Mouse (Mus musculus) right cerebral cortex, postnatal 14 days (tissue): ENCODE results near the gene Tox2.

Source experiments
- DNase-seq: peaks from one replicate; pipeline ENCODE4 v3.0.0; 2022

The Tox2 gene

DNA sequence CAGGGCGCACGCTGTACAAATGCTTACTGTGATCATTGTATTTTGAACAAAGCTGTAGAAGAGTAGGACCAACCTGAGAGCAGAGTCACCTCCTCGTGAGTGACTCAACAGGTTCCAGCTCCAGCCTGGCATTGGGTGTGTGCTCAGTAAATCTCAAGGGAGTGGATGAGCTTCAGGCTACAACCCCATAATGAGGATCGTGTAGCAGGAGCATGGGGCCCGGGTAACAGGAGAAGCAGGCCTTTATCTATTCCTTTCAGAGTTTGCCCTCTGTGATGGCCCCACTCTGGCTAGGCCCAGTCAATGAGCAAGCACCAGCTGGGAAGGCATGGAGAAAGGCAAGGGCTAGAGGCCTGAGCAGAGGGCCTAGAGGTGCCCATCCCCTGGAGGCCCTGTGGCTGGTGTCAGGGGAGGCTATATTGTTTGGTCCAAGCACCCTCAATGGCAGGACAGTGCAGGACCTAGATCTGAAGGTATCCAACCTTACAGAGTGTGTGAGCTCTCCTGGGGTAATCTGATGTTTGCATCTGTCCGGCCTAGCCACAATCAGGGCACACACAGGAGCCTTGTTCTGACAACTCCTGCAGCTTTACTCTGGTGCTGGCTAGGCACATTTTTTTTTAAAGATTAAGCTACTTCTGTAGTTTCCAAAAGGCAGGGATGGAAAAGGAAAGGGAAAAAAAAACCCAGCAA, 58.6 kb downstream of the Tox2 start:
- DNase-seq, result no peak

GRCm38 (mm10) chr2:163262055-163262420, 59.1 kb downstream of the Tox2 start:
- DNase-seq, result no peak

DNA sequence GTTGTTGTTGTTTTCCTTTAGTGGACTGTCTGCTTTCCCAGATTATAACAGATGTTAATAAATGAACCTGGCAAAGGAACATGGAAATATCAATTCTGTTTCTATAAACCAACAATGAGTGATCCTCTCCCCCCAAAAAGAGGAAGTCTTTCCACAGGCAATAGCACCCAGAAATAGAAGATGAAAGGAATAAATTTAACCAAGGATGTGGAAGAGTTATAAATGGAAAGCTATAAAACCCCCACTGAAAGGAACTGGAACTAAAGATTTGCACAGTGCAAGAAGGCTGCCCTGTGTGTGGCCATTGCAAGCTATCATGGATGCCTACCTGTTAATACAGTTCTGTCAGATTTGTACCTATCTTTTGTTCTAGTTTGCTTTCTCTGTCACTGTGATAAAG, 64.2 kb downstream of the Tox2 start:
- DNase-seq, result no peak

- no peak for DNase-seq
Measured at GRCm38 (mm10) chr2:163271581-163272492, 68.9 kb downstream of the Tox2 start.

- DNase-seq, result no peak
Measured at GRCm38 (mm10) chr2:163273815-163274214, 70.9 kb downstream of the Tox2 start.

GRCm38 (mm10) chr2:163275986-163276385, 73.1 kb downstream of the Tox2 start:
- no peak for DNase-seq

GRCm38 (mm10) chr2:163277979-163278378, 75.1 kb downstream of the Tox2 start:
- no peak for DNase-seq

- DNase-seq, result no peak
Measured at GRCm38 (mm10) chr2:163280636-163281322, 77.9 kb downstream of the Tox2 start.

GRCm38 (mm10) chr2:163284856-163285255, 81.9 kb downstream of the Tox2 start:
- DNase-seq, result no peak

GRCm38 (mm10) chr2:163285335-163285734, 82.4 kb downstream of the Tox2 start:
- DNase-seq, result no peak

- no peak for DNase-seq
Measured at GRCm38 (mm10) chr2:163285762-163286161, 82.8 kb downstream of the Tox2 start.

- no peak for DNase-seq
Measured at GRCm38 (mm10) chr2:163288881-163289379, 86.0 kb downstream of the Tox2 start.

GRCm38 (mm10) chr2:163296999-163297630, 94.2 kb downstream of the Tox2 start:
- DNase-seq, result no peak

DNA sequence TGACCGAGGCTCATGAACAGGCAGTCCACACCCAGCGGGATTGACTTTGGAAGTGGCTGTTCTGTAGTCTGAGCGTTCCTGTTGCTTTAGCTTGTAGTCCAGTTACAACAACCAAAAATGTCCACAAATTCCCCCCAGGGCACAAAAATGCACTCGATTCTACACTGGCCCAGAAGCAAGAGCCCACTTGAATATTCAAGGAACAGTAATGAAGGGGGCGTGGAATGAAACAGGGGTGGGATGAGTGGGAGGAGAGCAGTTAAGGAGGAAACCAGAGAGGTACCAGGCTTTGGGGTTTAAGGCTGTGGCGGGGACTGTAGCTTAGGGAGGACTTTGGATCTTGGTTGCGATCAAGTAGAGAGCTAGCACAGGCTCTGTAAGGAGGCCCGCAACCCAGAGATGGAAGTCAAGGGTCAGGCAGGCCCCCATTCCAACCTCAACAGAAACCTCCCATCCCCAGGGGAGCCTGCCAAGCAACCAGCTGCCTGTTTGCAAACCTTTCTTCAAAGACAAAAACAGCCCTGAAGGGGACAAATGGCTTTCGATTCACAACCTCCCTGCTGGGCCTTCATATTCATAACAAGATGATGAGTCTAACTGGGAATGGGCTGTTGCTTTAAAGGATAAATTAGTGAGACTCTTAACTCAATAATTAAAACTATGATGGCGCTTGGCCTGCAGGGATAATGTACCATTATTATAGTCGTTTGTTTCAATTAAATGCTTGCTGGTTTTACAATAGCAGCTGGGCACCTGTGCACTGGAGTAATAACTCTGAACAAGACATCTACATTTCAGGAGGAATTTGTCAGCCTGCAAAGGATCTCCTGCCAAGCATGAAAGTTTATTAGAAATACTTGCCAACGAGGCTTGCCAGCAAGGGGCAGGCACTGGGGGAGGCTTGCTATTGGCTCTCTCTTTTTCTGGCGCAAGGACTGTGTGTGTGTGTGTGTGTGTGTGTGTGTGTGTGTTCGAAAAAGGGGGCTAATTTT, 97.4 kb downstream of the Tox2 start:
- DNase-seq, result no peak

GRCm38 (mm10) chr2:163301641-163302040, 98.7 kb downstream of the Tox2 start:
- no peak for DNase-seq

GRCm38 (mm10) chr2:163303037-163303436, 100.1 kb downstream of the Tox2 start:
- DNase-seq, result no peak

DNA sequence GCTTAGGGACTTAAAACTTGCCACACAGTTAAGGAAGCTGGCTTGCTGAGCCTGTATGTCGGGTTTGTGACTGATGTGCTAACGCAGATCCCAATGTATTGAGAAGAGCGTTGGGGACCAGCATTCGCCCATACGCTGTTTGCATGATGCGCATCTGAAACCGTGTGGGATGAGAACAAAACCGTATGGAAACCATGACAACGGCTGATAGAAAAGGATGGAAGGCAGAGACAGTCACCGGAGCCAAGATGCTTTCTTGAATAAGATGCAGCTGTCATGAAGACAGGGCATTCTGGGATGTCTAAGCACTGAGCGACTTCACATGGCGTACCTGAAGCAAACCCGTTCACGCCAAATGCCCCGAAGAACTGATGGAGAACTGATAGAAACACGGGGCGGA, 106.5 kb downstream of the Tox2 start:
- no peak for DNase-seq

GRCm38 (mm10) chr2:163310163-163310688, 107.3 kb downstream of the Tox2 start:
- no peak for DNase-seq

GRCm38 (mm10) chr2:163317281-163317680, 114.4 kb downstream of the Tox2 start:
- no peak for DNase-seq

- peak; percentile 29 for DNase-seq
Measured at GRCm38 (mm10) chr2:163318777-163319176, 115.9 kb downstream of the Tox2 start.

GRCm38 (mm10) chr2:163323163-163323562, 120.2 kb downstream of the Tox2 start:
- no peak for DNase-seq
